8 mouse cellular contexts compared by ENCODE assay signal in the genomic region with DNA sequence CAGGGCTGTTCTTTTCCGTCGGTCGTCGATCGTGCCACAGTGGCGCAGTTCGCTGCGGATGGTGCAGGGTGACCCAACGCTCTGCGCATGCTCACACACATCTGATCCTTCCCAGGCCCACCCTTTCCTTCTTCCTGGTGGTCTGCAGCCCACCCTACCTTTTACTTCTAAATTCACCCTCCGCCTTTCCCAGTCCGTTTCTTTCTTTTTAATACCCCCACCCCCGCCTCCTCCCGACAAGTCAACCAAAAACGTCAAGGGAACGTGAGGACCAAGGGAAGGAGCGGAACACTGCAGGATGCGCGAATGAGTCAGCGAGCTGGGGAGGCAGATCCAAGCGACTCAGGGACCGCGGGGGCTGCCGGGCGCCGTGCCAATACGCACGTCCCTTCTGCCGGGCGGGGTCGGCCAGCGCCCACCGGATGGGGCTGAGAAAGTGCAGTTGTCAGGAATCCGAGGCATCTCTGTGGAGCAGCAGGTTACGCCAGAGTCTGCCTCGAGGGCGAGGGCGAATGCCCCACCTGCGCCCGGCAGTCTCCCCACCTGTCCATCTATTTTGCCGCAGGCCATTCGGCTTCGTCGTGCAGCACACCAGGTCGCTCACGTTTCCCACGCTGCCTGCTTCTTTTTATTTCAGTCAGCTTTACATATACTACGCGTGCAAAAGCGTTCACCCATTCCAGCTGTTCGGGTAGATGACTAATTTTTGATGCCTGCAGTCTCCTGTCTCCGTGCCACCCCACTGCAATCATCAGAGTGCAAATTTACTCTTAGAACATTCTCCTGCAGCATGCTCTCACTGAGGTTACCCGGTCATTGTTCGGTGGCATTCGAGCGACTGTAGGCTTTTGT. TPM values are rescaled to one million over a fixed set of nuclear protein-coding genes. Genes with fewer than 3 reads are reported as not detected.
DNase-seq lines count a peak whose midpoint lies in the region; ATAC-seq and TF ChIP-seq lines count a peak whose summit lies in the region.

No protein-coding gene starts in this region.

- WGBS in liver, postnatal 0 days (ENCODE audit: insufficient replicate concordance): under 1% methylated on average over 56 of the region's 56 CpGs

- H3K27me3 ChIP-seq in liver, postnatal 0 days (ENCODE audit: insufficient read depth, low read length): peaks cover 12% of the 10 kb centered on the region; the same call in 1 of the 2 replicates

- 0 out of 2 replicates have a peak overlapping the region, but pooled peaks have one; percentile 4 for H3K9ac ChIP-seq in liver, postnatal 0 days (replicated peaks)

- ATAC-seq in granulocyte monocyte progenitor cell, adult 5-6 weeks (replicated peaks; ENCODE audit: poor library complexity, severe bottlenecking): peak; percentile 33
- ATAC-seq in liver, postnatal 0 days: peak; percentile 60

- peaks cover 31% of the 10 kb centered on the region for H3K4me1 ChIP-seq in liver, postnatal 0 days (ENCODE audit: insufficient read depth)

- TF ChIP-seq CTCF in liver, postnatal 0 days (IDR thresholded peaks at IDR 0.05; ENCODE audit: low read depth): no peak

- H3K4me2 ChIP-seq in liver, postnatal 0 days (ENCODE audit: low read depth, low read length): peak overlapping the region; percentile 81

- peak overlapping the region; percentile 63 for H3K27ac ChIP-seq in liver, postnatal 0 days (ENCODE audit: low read depth)

- DNase-seq in 3T3-L1 (ENCODE audit: low read depth, low spot score): peak; percentile 37
- DNase-seq in MN1 (ENCODE audit: low spot score): peak; percentile 68
- peak; percentile 87 for DNase-seq in cerebellum, postnatal 25 days
- peak; percentile 69 for DNase-seq in kidney, postnatal 10 days
- DNase-seq in liver, postnatal 0 days: peak; percentile 56
- DNase-seq in right cerebral cortex, adult 2 months (ENCODE audit: low spot score in 2 of 2): peak; percentile 78 to 80
- no peak for DNase-seq in ovary, postnatal 14 days (ENCODE audit: low spot score)

- H3K36me3 ChIP-seq in liver, postnatal 0 days (replicated peaks; ENCODE audit: insufficient read depth, low read length): no peaks in the 10 kb centered on the region

- H3K9me3 ChIP-seq in liver, postnatal 0 days (ENCODE audit: low read length): no peaks in the 10 kb centered on the region

- H3K4me3 ChIP-seq in liver, postnatal 0 days (ENCODE audit: low read depth, low read length): peak overlapping the region; percentile 39

- no peak for TF ChIP-seq EP300 in liver, postnatal 0 days (IDR thresholded peaks at IDR 0.05; ENCODE audit: low read depth)

RNA-seq across cellular contexts. Expression of a gene that starts 36.8 kb away (rescaled TPM):
- total RNA-seq in granulocyte monocyte progenitor cell, adult 5-6 weeks (2014; fragmentation: Nextera tagmentation): 4.7 and 6.5 TPM in 2 replicates
- 8.4 and 8.8 TPM in 2 replicates for total RNA-seq in granulocyte monocyte progenitor cell, adult 5-6 weeks (2017)
- polyA plus RNA-seq in liver, postnatal 0 days (2015; fragmentation: Nextera tagmentation; extraction: Ambion mirVana): 7.3 and 8.5 TPM in 2 replicates

RNA-seq across cellular contexts. Expression of a gene that starts 55.0 kb away (rescaled TPM):
- 5.2 and 8.1 TPM in 2 replicates for total RNA-seq in granulocyte monocyte progenitor cell, adult 5-6 weeks (2014; fragmentation: Nextera tagmentation)
- total RNA-seq in granulocyte monocyte progenitor cell, adult 5-6 weeks (2017): 1.6 and 3.5 TPM in 2 replicates
- polyA plus RNA-seq in liver, postnatal 0 days (2015; fragmentation: Nextera tagmentation; extraction: Ambion mirVana): 1.0 and 1.2 TPM in 2 replicates

RNA-seq across cellular contexts. Expression of a gene that starts 57.4 kb away (rescaled TPM):
- not detected in 2 replicates for total RNA-seq in granulocyte monocyte progenitor cell, adult 5-6 weeks (2014; fragmentation: Nextera tagmentation)
- total RNA-seq in granulocyte monocyte progenitor cell, adult 5-6 weeks (2017): not detected in 2 replicates
- polyA plus RNA-seq in liver, postnatal 0 days (2015; fragmentation: Nextera tagmentation; extraction: Ambion mirVana): not detected in 2 replicates
